Mouse (Mus musculus): ENCODE data around the gene Sema4c. TPM values are rescaled to one million over a fixed set of nuclear protein-coding genes. Genes with fewer than 3 reads are reported as not detected.

Sema4c gene
- polyA plus RNA-seq, 1 experiment = 16.6 TPM

- Histone ChIP-seq H3K79me2 (ENCODE audit: control insufficient read depth, insufficient read depth) (no peaks in the 10 kb centered on the region), H3K79me3 (ENCODE audit: low read depth) (no peaks in the 10 kb centered on the region), H3K4me3 (ENCODE audit: insufficient read depth, poor library complexity, severe bottlenecking) (no peak overlapping the region), H3K27me3 (ENCODE audit: control insufficient read depth, insufficient read depth, insufficient read length) (no peaks in the 10 kb centered on the region), H3K36me3 (ENCODE audit: control insufficient read depth, insufficient read depth) (no peaks in the 10 kb centered on the region), H3ac (ENCODE audit: control insufficient read depth, insufficient read length, low read depth) (no peak overlapping the region)
- no peak for TF ChIP-seq CEBPB (IDR thresholded peaks at IDR 0.05; ENCODE audit: low read depth)
- TF ChIP-seq FOSL1 (IDR thresholded peaks at IDR 0.05; ENCODE audit: insufficient read depth, low read length, poor library complexity, severe bottlenecking) = no peak
- TF ChIP-seq CTCF (IDR thresholded peaks at IDR 0.05; ENCODE audit: control insufficient read depth, insufficient read depth, insufficient read length) = no peak
- no peak for TF ChIP-seq MYOG (IDR thresholded peaks at IDR 0.05; ENCODE audit: control insufficient read depth, extremely low read depth, insufficient read length)
- TF ChIP-seq USF1 (IDR thresholded peaks at IDR 0.05; ENCODE audit: low read depth) = no peak
- no peak for TF ChIP-seq MAX (IDR thresholded peaks at IDR 0.05)
- TF ChIP-seq MYOD1 (IDR thresholded peaks at IDR 0.05; ENCODE audit: control insufficient read depth, insufficient read length, low read depth) = no peak
Observed at GRCm38 (mm10) chr1:36598411-36598810, 40.3 kb upstream of the Sema4c start.

GRCm38 (mm10) chr1:36596114-36596513 lies 38.0 kb upstream of the Sema4c start:
- Histone ChIP-seq H3K79me3 (ENCODE audit: low read depth) (no peaks in the 10 kb centered on the region), H3K36me3 (ENCODE audit: control insufficient read depth, insufficient read depth) (no peaks in the 10 kb centered on the region), H3ac (ENCODE audit: control insufficient read depth, insufficient read length, low read depth) (no peak overlapping the region), H3K27me3 (ENCODE audit: control insufficient read depth, insufficient read depth, insufficient read length) (no peaks in the 10 kb centered on the region), H3K4me3 (ENCODE audit: insufficient read depth, poor library complexity, severe bottlenecking) (no peak overlapping the region), H3K79me2 (ENCODE audit: control insufficient read depth, insufficient read depth) (no peaks in the 10 kb centered on the region)
- no peak for TF ChIP-seq CTCF (IDR thresholded peaks at IDR 0.05; ENCODE audit: control insufficient read depth, insufficient read depth, insufficient read length)
- no peak for TF ChIP-seq CEBPB (IDR thresholded peaks at IDR 0.05; ENCODE audit: low read depth)
- TF ChIP-seq MYOG (IDR thresholded peaks at IDR 0.05; ENCODE audit: control insufficient read depth, extremely low read depth, insufficient read length) = no peak
- TF ChIP-seq MYOD1 (IDR thresholded peaks at IDR 0.05; ENCODE audit: control insufficient read depth, insufficient read length, low read depth) = no peak
- TF ChIP-seq MAX (IDR thresholded peaks at IDR 0.05) = no peak
- TF ChIP-seq FOSL1 (IDR thresholded peaks at IDR 0.05; ENCODE audit: insufficient read depth, low read length, poor library complexity, severe bottlenecking) = no peak
- no peak for TF ChIP-seq USF1 (IDR thresholded peaks at IDR 0.05; ENCODE audit: low read depth)

DNA sequence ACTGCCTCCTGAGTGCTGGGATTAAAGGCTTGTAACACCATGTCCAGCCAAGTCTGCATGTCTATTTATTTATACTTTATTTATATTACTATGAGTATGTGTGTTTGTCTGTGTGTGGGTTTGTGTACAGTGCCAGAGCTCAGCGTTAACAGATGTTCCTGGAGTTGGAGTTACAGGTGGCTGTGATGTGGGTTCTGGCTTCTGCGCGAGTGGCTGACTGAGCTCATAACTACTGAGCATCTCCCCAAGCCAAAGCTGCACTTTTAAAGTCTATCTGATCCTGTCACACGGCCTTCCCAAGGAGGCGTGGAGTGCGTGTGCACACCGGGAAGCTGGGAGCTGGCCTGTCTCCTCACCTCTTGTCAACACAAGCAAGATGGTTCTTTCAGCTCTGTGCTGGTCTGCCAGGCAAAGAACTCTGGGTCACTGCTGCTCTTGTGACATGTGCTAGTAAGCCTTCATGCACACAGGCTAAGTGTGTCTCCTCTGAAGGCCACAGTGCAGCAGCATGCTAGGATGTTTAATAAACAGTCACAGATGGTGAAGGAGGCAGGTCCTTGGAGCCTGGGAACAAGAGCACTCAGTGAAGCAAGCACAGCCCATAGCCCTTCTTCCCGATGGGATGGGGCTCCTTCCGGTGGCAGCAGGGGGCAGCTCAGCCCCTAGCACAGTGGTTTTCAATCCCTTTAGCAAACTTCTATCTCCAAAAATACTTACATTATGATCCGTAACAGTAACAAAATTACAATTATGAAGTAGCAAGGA lies 37.2 kb upstream of the Sema4c start:
- H3K79me3 ChIP-seq (ENCODE audit: low read depth) = no peaks in the 10 kb centered on the region
- H3K79me2 ChIP-seq (ENCODE audit: control insufficient read depth, insufficient read depth) = no peaks in the 10 kb centered on the region
- no peak for TF ChIP-seq MYOD1 (IDR thresholded peaks at IDR 0.05; ENCODE audit: control insufficient read depth, insufficient read length, low read depth)
- no peak for TF ChIP-seq CEBPB (IDR thresholded peaks at IDR 0.05; ENCODE audit: low read depth)
- TF ChIP-seq MAX (IDR thresholded peaks at IDR 0.05) = no peak
- no peak for TF ChIP-seq CTCF (IDR thresholded peaks at IDR 0.05; ENCODE audit: control insufficient read depth, insufficient read depth, insufficient read length)
- TF ChIP-seq USF1 (IDR thresholded peaks at IDR 0.05; ENCODE audit: low read depth) = no peak
- no peak for TF ChIP-seq MYOG (IDR thresholded peaks at IDR 0.05; ENCODE audit: control insufficient read depth, extremely low read depth, insufficient read length)
- TF ChIP-seq FOSL1 (IDR thresholded peaks at IDR 0.05; ENCODE audit: insufficient read depth, low read length, poor library complexity, severe bottlenecking) = no peak

DNA sequence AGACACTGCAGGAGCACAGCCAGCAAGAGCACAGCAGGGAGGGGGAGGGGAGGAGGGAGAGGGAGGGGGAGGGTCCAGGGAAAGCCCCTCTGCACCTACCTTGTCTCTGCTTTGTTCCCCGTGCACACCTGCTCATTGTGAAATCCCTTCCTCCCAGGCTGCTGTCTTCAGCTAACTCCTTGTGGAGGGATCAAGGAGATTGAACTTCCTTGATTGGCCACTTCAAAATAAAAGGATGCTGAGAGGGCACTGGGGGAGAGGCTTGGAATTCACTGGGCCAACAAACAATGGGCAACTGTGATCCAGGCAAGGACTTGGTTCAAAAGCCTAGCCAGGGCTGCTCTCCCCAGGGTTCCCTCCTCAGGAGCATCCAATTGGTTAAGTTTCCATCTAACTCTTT lies 35.0 kb upstream of the Sema4c start:
- TF ChIP-seq CEBPB (IDR thresholded peaks at IDR 0.05; ENCODE audit: low read depth) (no peak), CTCF (IDR thresholded peaks at IDR 0.05; ENCODE audit: control insufficient read depth, insufficient read depth, insufficient read length) (no peak), MAX (IDR thresholded peaks at IDR 0.05) (no peak), MYOD1 (IDR thresholded peaks at IDR 0.05; ENCODE audit: control insufficient read depth, insufficient read length, low read depth) (no peak), FOSL1 (IDR thresholded peaks at IDR 0.05; ENCODE audit: insufficient read depth, low read length, poor library complexity, severe bottlenecking) (no peak), USF1 (IDR thresholded peaks at IDR 0.05; ENCODE audit: low read depth) (no peak), MYOG (IDR thresholded peaks at IDR 0.05; ENCODE audit: control insufficient read depth, extremely low read depth, insufficient read length) (no peak)
- Histone ChIP-seq H3ac (ENCODE audit: control insufficient read depth, insufficient read length, low read depth) (no peak overlapping the region), H3K27me3 (ENCODE audit: control insufficient read depth, insufficient read depth, insufficient read length) (no peaks in the 10 kb centered on the region), H3K79me2 (ENCODE audit: control insufficient read depth, insufficient read depth) (no peaks in the 10 kb centered on the region), H3K36me3 (ENCODE audit: control insufficient read depth, insufficient read depth) (no peaks in the 10 kb centered on the region), H3K79me3 (ENCODE audit: low read depth) (no peaks in the 10 kb centered on the region), H3K4me3 (ENCODE audit: insufficient read depth, poor library complexity, severe bottlenecking) (no peak overlapping the region)

More for the DNA sequence above, 37.2 kb upstream of the Sema4c start:
- no peak overlapping the region for H3ac ChIP-seq (ENCODE audit: control insufficient read depth, insufficient read length, low read depth)
- no peak overlapping the region for H3K4me3 ChIP-seq (ENCODE audit: insufficient read depth, poor library complexity, severe bottlenecking)
- H3K36me3 ChIP-seq (ENCODE audit: control insufficient read depth, insufficient read depth) = no peaks in the 10 kb centered on the region
- H3K27me3 ChIP-seq (ENCODE audit: control insufficient read depth, insufficient read depth, insufficient read length) = no peaks in the 10 kb centered on the region

DNA sequence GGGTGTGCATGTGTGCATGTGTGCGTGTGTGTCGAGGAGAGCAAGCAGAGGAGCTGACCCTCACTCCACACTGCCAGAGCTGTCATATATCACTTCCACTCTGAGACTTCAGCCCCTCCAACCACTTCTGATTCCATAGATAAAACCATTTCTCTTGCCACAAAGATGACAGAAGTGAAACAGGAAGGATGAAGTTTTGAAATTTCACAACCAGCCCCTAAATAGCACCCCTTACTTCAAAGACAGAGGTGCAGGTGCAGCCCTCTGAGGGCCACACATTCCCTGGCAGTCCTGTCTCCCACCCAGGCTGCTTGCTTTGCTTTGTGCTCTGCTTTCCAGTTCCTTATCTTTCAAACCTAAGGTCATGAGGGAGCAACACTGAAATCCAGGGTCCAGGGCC lies 33.3 kb upstream of the Sema4c start:
- H3ac ChIP-seq (ENCODE audit: control insufficient read depth, insufficient read length, low read depth) = no peak overlapping the region
- H3K27me3 ChIP-seq (ENCODE audit: control insufficient read depth, insufficient read depth, insufficient read length) = no peaks in the 10 kb centered on the region
- H3K4me3 ChIP-seq (ENCODE audit: insufficient read depth, poor library complexity, severe bottlenecking) = no peak overlapping the region
- no peaks in the 10 kb centered on the region for H3K79me2 ChIP-seq (ENCODE audit: control insufficient read depth, insufficient read depth)
- no peaks in the 10 kb centered on the region for H3K79me3 ChIP-seq (ENCODE audit: low read depth)
- H3K36me3 ChIP-seq (ENCODE audit: control insufficient read depth, insufficient read depth) = no peaks in the 10 kb centered on the region
- TF ChIP-seq CTCF (IDR thresholded peaks at IDR 0.05; ENCODE audit: control insufficient read depth, insufficient read depth, insufficient read length) (no peak), MYOG (IDR thresholded peaks at IDR 0.05; ENCODE audit: control insufficient read depth, extremely low read depth, insufficient read length) (no peak), MYOD1 (IDR thresholded peaks at IDR 0.05; ENCODE audit: control insufficient read depth, insufficient read length, low read depth) (no peak), CEBPB (IDR thresholded peaks at IDR 0.05; ENCODE audit: low read depth) (no peak)
